Mouse (Mus musculus) frontal cortex, adult 2 months (tissue): ENCODE measurements at regions not wholly inside any gene's neighbourhood (a gene's known extent, or its start where the extent isn't known, plus 50 kb on each side); places are given as distances from the start of the nearest gene placed in this dataset.

Experiments
- DNase-seq, 2 experiments: peaks; one replicate each; pipeline ENCODE4 v3.0.0; 2022; ENCODE audit warnings: low spot score in 1 of 2; ENCODE audit errors: extremely low spot score in 1 of 2

DNA sequence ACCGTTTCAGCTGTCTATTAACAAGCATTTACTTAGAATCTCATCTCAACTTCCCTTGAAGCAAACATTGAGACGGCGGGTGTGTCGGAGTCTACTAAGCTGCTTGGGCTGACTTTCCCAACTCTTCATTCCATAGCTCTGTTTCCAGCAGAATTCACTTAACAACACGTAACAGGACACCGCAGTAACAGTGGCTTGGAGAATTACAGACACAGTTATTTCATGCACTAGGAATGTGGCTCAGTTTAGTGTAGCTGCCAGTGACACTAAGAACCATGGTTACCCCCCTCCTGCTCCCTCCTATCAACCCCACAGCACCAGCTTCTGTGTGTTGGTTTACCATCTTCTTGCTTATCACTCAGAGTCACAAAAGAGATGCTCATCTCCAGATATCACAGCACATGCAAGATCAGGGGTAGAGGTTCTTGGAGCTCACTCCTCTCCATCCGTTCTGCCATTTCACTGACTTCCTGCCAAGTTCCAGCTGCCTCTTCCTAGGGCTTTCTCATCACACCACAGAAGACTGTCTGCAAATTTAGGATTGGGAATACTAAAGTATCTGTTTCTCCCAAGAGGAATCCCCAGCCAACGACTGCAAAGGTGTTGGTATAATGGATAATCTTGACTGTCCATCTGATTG, 90.7 kb downstream of the Banf2 start:
- no peak for DNase-seq

GRCm38 (mm10) chr2:144127082-144128037, 94.5 kb downstream of the Banf2 start:
- no peak for DNase-seq

GRCm38 (mm10) chr2:144128038-144128402, 95.2 kb downstream of the Banf2 start:
- DNase-seq: no peak

GRCm38 (mm10) chr2:144128527-144128926, 95.7 kb downstream of the Banf2 start:
- no peak for DNase-seq

DNA sequence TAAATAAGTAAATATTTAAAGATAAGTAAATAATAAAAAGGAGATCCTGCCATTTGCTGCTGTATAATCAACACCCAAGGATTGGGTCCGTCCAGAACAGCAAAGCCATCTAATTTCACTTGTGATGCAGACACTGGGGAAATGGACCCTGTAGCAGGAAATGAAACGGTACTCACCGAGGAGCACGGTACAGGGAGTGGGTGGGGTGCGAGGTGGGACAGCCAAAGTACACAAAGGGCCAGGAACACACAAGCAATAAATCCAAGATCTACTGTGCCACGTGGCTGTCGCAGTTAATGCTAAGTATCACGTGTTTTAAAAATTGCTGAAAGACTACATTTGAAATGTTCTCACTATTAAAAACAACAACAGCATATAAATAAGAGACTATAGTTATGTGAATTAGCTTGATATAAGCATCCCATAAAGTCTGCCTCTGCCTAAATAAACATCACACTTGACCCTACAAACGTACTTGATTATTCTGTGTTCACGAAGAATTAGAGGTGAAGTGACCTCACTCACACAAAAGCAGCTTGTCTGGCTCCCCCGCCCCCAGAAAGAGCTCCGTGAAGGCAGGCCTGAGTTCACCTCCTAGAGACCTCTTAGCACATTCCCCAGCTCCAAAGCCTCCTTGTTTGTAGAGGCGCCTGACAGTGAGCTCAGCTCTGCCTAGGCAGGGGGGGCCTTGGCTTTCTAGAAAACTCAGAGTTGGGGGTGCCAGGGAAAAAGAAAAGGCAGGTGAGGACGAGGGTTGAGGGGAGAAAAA, 101.1 kb downstream of the Banf2 start:
- no peak for DNase-seq

DNA sequence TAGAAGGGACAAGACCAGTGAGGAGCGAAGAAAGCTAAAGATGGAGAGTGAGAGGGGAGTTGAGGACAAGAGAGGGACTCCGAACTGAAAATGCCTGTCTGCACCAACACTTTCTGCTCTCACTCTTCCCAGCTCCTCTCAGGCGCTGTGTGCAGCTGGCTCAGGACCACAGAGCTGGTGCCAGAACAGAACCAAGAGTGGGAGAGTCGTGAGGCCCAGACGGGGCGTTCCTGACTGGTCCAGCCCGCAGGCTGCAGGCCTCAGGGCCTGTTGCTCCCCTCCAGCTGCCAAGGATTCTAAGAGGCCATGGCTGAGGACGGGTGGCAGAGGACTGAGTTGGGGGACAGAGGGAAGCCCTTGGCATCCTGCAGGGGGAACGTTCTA, 101.7 kb downstream of the Banf2 start:
- no peak for DNase-seq

GRCm38 (mm10) chr2:144135586-144135985, 102.7 kb downstream of the Banf2 start:
- no peak for DNase-seq

DNA sequence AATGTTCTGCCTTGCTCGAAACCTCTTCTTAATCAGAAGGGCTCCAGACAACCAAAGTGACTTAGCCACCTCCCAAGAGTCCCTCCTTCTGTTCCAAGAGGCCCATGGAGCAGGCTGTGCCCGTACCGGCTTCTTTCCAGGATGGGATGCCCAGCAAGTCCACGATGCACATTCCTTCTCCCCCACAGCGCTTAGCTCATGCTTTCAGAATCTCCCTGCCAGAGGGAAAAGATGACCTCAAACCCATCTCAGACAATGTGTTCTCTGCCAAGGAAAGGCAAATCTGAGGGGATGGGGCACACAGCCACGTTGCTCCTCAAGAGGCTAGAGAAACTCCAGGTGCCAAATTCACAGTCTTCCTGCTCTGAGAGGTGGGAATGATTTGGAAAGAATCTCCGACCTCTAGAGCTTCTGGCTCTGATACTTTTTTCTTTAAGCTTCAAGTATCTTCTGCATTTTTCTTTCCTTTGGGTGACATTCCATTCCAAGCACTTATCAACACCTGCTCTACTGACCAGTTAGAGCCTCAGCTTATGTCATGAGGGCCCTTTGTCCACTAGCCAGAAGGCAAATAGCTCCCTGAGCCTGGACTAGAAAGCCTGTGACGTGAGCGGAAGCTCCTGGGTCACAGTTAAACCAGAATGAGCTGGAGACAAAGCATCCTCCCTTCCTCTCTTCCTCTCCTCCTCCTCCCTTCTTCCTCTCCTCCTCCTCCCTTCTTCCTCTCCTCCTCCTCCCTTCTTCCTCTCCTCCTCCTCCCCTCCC, 110.9 kb downstream of the Banf2 start:
- DNase-seq: no peak

- DNase-seq: no peak
Observed at GRCm38 (mm10) chr2:144144486-144145136, 111.8 kb downstream of the Banf2 start.

DNA sequence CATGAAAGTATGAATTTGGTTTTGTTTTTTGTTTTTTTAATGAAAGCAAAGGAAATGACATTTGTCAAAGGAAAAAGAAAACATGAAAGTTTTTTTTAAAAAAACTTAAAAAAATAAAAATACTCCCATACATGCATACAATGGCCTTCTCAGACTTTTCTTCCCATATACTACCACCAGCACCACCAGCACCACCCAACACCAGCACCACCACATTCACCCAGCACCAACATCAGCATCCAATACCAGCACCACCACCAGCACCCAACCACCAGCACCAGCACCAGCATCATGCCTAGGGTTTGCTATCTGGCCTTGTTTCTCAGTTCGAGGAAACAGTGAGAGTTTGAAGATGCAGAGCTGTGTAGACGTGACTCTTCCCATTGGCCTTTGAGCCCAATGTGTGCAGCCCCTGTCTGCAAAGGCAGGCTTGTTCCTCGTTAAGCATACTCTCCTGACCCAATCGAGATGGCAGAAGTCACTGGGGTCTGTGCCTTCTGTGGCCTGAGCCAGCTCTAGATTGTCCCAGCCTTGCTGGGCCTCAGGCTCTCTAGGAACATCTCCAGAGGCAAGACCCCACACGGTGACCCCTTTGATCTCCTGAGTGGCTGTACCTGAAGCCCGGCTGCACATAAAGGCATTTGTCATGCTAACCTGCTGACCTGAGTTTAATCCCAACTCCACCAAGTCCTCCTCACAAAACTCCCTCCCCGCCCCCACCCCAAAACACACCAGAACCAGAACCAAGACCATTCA, 113.8 kb upstream of the Mgme1 start:
- DNase-seq: no peak

GRCm38 (mm10) chr2:144157343-144157742, 113.1 kb upstream of the Mgme1 start:
- no peak for DNase-seq

GRCm38 (mm10) chr2:144158256-144158655, 112.2 kb upstream of the Mgme1 start:
- DNase-seq: no peak

DNA sequence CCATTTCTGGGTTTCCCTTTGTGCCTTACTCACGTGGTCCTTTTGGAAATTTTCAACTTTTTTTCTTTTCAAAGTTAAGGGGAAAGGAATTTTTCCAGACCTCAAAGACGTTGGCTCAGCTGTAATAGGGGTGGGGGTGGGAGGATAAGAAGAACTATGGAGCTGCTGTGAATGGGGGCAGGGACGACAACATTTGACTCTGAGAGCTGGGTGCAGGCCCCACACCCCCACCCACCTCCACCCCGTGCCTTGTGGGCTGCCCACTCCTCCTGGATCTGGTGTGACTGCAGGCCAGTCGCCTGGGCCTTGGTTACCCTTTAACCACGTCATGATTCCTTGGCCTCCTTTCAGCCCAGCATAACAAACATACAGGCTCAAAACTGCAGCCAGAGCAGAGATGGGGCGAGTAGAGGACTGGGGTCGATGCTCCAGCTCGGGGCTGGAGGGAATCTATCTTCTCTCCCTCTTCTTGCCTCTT, 110.6 kb upstream of the Mgme1 start:
- DNase-seq: no peak

DNA sequence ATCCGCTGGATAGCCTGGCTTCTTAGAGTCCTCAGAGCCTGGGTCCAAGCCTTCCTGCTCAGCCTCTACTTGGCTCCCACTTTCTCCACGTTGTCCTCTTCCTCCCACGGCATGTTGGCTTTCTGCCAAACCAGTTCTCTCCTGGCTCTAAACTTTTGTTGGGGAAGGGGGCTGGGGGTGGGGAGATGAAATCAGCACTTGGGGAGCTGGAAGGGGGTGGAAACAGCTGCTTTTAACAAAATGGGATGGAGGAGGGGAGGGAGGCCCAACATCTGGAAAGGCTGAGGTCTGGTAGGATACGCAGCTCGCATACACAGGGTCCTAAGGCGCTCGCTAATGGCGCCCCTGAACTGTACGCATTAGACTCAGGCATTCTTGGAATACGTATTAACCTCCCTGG, 110.0 kb upstream of the Mgme1 start:
- DNase-seq: no peak

DNA sequence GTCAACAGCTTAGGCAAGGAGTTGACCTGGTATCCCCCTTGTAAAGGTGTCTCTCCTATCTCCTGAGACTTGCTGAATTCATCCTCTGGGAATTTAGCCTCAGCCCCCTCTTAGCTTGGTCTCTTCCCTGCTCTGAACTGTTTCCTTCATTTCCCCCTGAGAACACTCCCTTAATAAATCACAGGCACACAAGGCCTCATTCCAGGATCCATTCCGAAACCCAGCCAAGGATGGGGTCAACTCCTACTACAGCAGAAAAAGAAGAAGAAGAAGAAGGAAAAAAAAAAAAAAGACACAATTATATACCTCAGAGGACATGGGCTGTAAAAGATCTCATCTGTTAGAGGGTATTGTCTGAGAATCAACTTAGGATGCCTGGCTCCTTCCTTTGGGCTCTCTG, 108.6 kb upstream of the Mgme1 start:
- no peak for DNase-seq

- DNase-seq: peak in 1 of 2 experiments; percentile 43
Observed at GRCm38 (mm10) chr2:144164102-144164501, 106.4 kb upstream of the Mgme1 start.

DNA sequence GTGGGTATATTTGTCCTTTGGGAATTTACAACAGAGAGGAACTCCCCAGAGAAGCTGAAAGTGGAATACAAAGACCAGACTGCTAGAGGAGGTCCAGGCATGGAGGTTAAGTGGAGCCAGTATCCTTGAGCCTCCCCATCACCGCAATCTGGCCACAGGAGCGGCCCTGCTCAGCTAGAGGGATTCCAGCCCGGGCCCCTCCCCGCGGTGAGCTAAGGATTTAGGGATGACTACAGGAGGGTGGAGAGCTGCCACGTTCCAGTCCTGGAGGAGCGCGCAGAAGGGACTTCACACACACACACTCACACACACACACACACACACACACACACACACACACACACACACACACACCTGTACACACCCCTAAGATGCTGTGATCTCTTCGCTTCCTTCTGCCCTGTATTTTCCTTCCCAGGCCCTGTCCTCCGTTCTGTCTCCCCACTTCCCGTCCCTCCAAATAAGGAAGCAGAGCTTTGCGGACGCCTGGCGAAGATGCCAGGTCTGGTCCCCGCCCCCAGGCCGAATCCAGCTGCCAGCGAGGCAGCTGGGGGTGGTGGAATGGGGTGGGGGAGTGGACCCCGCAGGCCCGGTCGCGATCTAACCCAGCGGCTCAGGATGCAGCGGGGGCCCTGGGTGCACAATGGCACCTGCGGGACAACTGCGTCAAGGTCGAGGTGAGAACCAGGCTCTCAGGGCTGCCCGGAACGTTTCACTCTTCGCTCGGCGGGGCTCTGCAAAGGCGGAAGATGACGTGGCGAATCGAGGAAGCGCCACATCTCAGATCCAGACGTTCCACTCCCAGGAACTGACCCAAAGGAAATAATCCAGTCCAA, 105.3 kb upstream of the Mgme1 start:
- DNase-seq: peak; percentile 56 to 74

DNA sequence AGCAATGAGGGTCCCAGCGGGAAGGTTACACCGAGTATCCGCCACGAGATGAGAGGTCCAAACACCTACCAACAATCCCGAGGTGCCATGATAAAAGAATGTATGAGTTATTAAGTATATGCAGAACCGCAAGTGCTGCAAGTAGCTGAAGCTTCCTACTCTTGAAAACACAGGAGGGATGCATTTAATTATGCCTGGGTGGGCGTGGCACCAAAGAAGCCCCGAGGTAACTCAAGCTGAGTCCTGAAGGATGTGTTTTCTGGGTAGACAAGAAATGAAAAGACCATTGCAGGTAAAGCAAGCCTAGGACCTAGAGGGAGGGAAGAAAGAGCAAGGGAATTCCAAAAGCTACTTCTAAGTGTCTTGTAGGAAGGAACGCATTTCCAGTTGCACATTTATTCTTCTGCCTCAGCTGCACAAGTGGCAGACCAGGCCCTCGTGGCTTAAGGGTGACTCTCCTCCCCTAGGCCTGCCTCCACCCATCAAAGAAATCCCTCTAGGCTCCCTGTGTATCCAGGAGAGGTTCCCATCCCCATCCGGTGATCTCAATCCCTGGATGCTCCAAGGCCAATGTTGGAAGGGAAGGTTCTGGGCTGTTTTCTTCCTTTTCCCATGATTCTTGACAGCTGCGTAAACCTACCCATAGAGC, 104.2 kb upstream of the Mgme1 start:
- DNase-seq: no peak
